Mouse (Mus musculus) thymus, adult 2 months (tissue): Measurements from ENCODE around the gene Lrrc28.

Source experiments
- CTCF ChIP-seq: fragments of 200-500 bp; IDR thresholded peaks from 2 replicates; pipeline ENCODE4 v1.5.1; 2012; ENCODE audit warnings: mild to moderate bottlenecking, control low read depth, low read length, moderate library complexity, borderline replicate concordance; ENCODE audit not compliant: control insufficient read depth, poor library complexity, insufficient read depth; ENCODE audit errors: extremely low read depth
- POLR2A ChIP-seq: fragments of 200-500 bp; IDR thresholded peaks from 2 replicates; pipeline ENCODE4 v1.6.1; 2012; ENCODE audit warnings: mild to moderate bottlenecking, low read length, control low read depth, moderate library complexity; ENCODE audit not compliant: control insufficient read depth, poor library complexity, insufficient read depth; ENCODE audit errors: extremely low read depth

DNA sequence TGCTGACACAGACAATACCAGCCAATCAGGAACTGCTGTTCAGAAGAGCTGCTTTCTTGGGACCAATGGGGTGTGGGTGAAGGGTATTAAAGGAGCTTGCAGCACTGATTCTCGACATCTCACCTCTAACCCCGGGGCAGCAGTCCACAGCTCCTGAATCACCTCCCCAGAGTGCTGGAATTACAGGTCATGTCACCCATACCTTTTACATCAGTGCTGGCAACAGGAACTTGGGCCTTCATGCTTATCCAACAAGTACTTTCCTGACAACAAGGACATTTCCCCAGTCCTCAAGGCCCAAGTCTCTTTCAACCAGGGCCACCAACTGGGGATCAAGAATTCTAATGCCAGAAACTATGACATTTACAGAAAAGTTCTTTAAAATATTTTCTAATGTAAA lies 8.9 kb downstream of the Lrrc28 start:
- TF ChIP-seq POLR2A = no peak
- TF ChIP-seq CTCF = no peak
